In genomic region chr3:11155350-11155749, GRCm38 (mm10) we compare ENCODE assay signal across 17 mouse cellular contexts.
DNase-seq lines count a peak whose midpoint lies in the region; ATAC-seq and TF ChIP-seq lines count a peak whose summit lies in the region.
"Had no signal": no experiment of that assay in that cellular context is flagged by ENCODE, and none has a peak within 500 bp of the region (broad histone marks: within the 10 kb centered on the region; RNA-seq: fewer than 3 reads in every experiment).

No protein-coding gene starts in this region.

- H3K4me1 ChIP-seq in hindbrain, postnatal 0 days (ENCODE audit: insufficient read depth, low read length) = no peaks in the 10 kb centered on the region
- no peaks in the 10 kb centered on the region for H3K4me1 ChIP-seq in hindbrain, embryonic 13.5 days (replicated peaks)
- no peaks in the 10 kb centered on the region for H3K4me1 ChIP-seq in midbrain, embryonic 11.5 days (ENCODE audit: control insufficient read depth, insufficient read depth, low read length)
- no peaks in the 10 kb centered on the region for H3K4me1 ChIP-seq in midbrain, embryonic 15.5 days
- no peaks in the 10 kb centered on the region for H3K4me1 ChIP-seq in limb, embryonic 14.5 days (ENCODE audit: control insufficient read depth, insufficient read depth, low read length)
- H3K4me1 ChIP-seq: embryonic facial prominence, embryonic 12.5 days had no signal

- ATAC-seq in hindbrain, postnatal 0 days = 0 out of 2 replicates have a peak, but pooled peaks have one; percentile 29
- ATAC-seq in hindbrain, embryonic 13.5 days (ENCODE audit: low FRiP score) = no peak
- no peak for ATAC-seq in midbrain, embryonic 11.5 days (ENCODE audit: low FRiP score)
- ATAC-seq in midbrain, embryonic 15.5 days (replicated peaks) = no peak
- peak; percentile 50 for ATAC-seq in limb, embryonic 14.5 days (ENCODE audit: low FRiP score, low read depth)

- no peaks in the 10 kb centered on the region for H3K36me3 ChIP-seq in hindbrain, postnatal 0 days (ENCODE audit: insufficient read depth, low read length)
- H3K36me3 ChIP-seq in hindbrain, embryonic 13.5 days = no peaks in the 10 kb centered on the region
- H3K36me3 ChIP-seq in midbrain, embryonic 11.5 days (ENCODE audit: control insufficient read depth, insufficient read depth, low read length) = no peaks in the 10 kb centered on the region
- H3K36me3 ChIP-seq in midbrain, embryonic 15.5 days (replicated peaks) = no peaks in the 10 kb centered on the region
- no peaks in the 10 kb centered on the region for H3K36me3 ChIP-seq in limb, embryonic 14.5 days (ENCODE audit: control insufficient read depth, insufficient read depth, low read length)
- H3K36me3 ChIP-seq: embryonic facial prominence, embryonic 12.5 days had no signal

- H3K27me3 ChIP-seq in hindbrain, postnatal 0 days (ENCODE audit: insufficient read depth, low read length) = no peaks in the 10 kb centered on the region
- no peaks in the 10 kb centered on the region for H3K27me3 ChIP-seq in hindbrain, embryonic 13.5 days
- H3K27me3 ChIP-seq in midbrain, embryonic 11.5 days (ENCODE audit: control insufficient read depth, insufficient read depth, low read length) = no peaks in the 10 kb centered on the region
- H3K27me3 ChIP-seq in midbrain, embryonic 15.5 days (replicated peaks) = no peaks in the 10 kb centered on the region
- H3K27me3 ChIP-seq in limb, embryonic 14.5 days (ENCODE audit: control insufficient read depth, insufficient read depth, low read length) = no peaks in the 10 kb centered on the region
- H3K27me3 ChIP-seq: embryonic facial prominence, embryonic 12.5 days; megakaryocyte, embryonic 14.5 days had no signal

- H3K27ac ChIP-seq in hindbrain, postnatal 0 days = no peak overlapping the region
- no peak overlapping the region for H3K27ac ChIP-seq in hindbrain, embryonic 13.5 days
- no peak overlapping the region for H3K27ac ChIP-seq in midbrain, embryonic 11.5 days (ENCODE audit: low read depth, low read length)
- H3K27ac ChIP-seq in midbrain, embryonic 15.5 days = no peak overlapping the region
- no peak overlapping the region for H3K27ac ChIP-seq in limb, embryonic 14.5 days (replicated peaks; ENCODE audit: low read depth, low read length)
- H3K27ac ChIP-seq: embryonic facial prominence, embryonic 12.5 days; kidney, postnatal 0 days had no signal

- DNase-seq in cerebellum, postnatal 10 days = peak; percentile 56 to 63
- DNase-seq in cerebellum, postnatal 4 days (ENCODE audit: low spot score in 2 of 2) = no peak
- peak; percentile 74 for DNase-seq in hindbrain, postnatal 0 days (ENCODE audit: low spot score)
- peak; percentile 67 for DNase-seq in midbrain, embryonic 11.5 days (ENCODE audit: low spot score, missing footprints)
- DNase-seq in limb, embryonic 14.5 days (ENCODE audit: low spot score) = peak; percentile 61
- DNase-seq in adrenal gland, postnatal 10 days = no peak
- DNase-seq: adrenal gland, adult 8-10 months; cerebellum, postnatal 25 days; gastrocnemius, postnatal 14 days; heart, postnatal 14 days; lung, adult 2 months had no signal

- TF ChIP-seq POLR2A in limb, embryonic 14.5 days (IDR thresholded peaks at IDR 0.05; ENCODE audit: borderline replicate concordance, extremely low read depth, insufficient read depth, insufficient read length) = no peak

- H3K9ac ChIP-seq in hindbrain, postnatal 0 days (replicated peaks; ENCODE audit: low read length) = no peak overlapping the region
- H3K9ac ChIP-seq in hindbrain, embryonic 13.5 days = no peak overlapping the region
- no peak overlapping the region for H3K9ac ChIP-seq in midbrain, embryonic 11.5 days (ENCODE audit: low read length)
- H3K9ac ChIP-seq in midbrain, embryonic 15.5 days = no peak overlapping the region
- H3K9ac ChIP-seq in limb, embryonic 14.5 days (ENCODE audit: low read depth, low read length, severe bottlenecking) = no peak overlapping the region
- H3K9ac ChIP-seq: embryonic facial prominence, embryonic 12.5 days had no signal

- H3K4me3 ChIP-seq in hindbrain, postnatal 0 days (ENCODE audit: low read length) = no peak overlapping the region
- no peak overlapping the region for H3K4me3 ChIP-seq in hindbrain, embryonic 13.5 days
- H3K4me3 ChIP-seq in midbrain, embryonic 11.5 days (ENCODE audit: low read depth, low read length) = no peak overlapping the region
- no peak overlapping the region for H3K4me3 ChIP-seq in midbrain, embryonic 15.5 days
- H3K4me3 ChIP-seq in limb, embryonic 14.5 days (replicated peaks; ENCODE audit: low read length) = no peak overlapping the region
- H3K4me3 ChIP-seq: embryonic facial prominence, embryonic 12.5 days; megakaryocyte, embryonic 14.5 days; myocyte had no signal

- WGBS in hindbrain, postnatal 0 days = 31% methylated on average over 1 of the region's 1 CpGs
- WGBS in hindbrain, embryonic 13.5 days = 67% methylated on average over 1 of the region's 1 CpGs
- WGBS in midbrain, embryonic 11.5 days = 83% methylated on average over 1 of the region's 1 CpGs
- WGBS in midbrain, embryonic 15.5 days = 72% methylated on average over 1 of the region's 1 CpGs
- 29% methylated on average over 1 of the region's 1 CpGs for WGBS in limb, embryonic 14.5 days

- no peak overlapping the region for H3K4me2 ChIP-seq in hindbrain, postnatal 0 days (ENCODE audit: low read depth, low read length)
- no peak overlapping the region for H3K4me2 ChIP-seq in hindbrain, embryonic 13.5 days
- H3K4me2 ChIP-seq in midbrain, embryonic 11.5 days = no peak overlapping the region
- H3K4me2 ChIP-seq in midbrain, embryonic 15.5 days = no peak overlapping the region
- no peak overlapping the region for H3K4me2 ChIP-seq in limb, embryonic 14.5 days (replicated peaks; ENCODE audit: low read depth, low read length, severe bottlenecking)
- H3K4me2 ChIP-seq: embryonic facial prominence, embryonic 12.5 days had no signal

- peaks cover 2% of the 10 kb centered on the region; the same call in 1 of the 2 replicates for H3K9me3 ChIP-seq in hindbrain, postnatal 0 days (ENCODE audit: low read length)
- H3K9me3 ChIP-seq in hindbrain, embryonic 13.5 days = no peaks in the 10 kb centered on the region
- no peaks in the 10 kb centered on the region for H3K9me3 ChIP-seq in midbrain, embryonic 11.5 days (ENCODE audit: control insufficient read depth, low read length)
- no peaks in the 10 kb centered on the region for H3K9me3 ChIP-seq in midbrain, embryonic 15.5 days
- H3K9me3 ChIP-seq in limb, embryonic 14.5 days (ENCODE audit: control insufficient read depth, low read length) = no peaks in the 10 kb centered on the region
- H3K9me3 ChIP-seq: embryonic facial prominence, embryonic 12.5 days had no signal

- no peak for TF ChIP-seq CTCF in hindbrain, postnatal 0 days (IDR thresholded peaks at IDR 0.05; ENCODE audit: low read depth)

Comparison
In these comparisons a context has a peak if more than half of its experiments do, and no peak if none do; other contexts are left out.
1. DNase-seq: peak in cerebellum, postnatal 10 days (2 of 2), hindbrain, postnatal 0 days (single experiment), midbrain, embryonic 11.5 days (single experiment) and limb, embryonic 14.5 days (single experiment); none in cerebellum, postnatal 4 days (0 of 2) and adrenal gland, postnatal 10 days (single experiment).
2. ATAC-seq: peak in hindbrain, postnatal 0 days (single experiment) and limb, embryonic 14.5 days (single experiment); none in hindbrain, embryonic 13.5 days (single experiment), midbrain, embryonic 11.5 days (single experiment) and midbrain, embryonic 15.5 days (single experiment).